Comparison of ENCODE assay signal across 41 mouse cellular contexts in genomic region chr9:106499667-106500066, GRCm38 (mm10). TPM values are rescaled to one million over a fixed set of nuclear protein-coding genes. Genes with fewer than 3 reads are reported as not detected.
"Had no signal": no experiment of that assay in that cellular context is flagged by ENCODE, and none has a peak within 500 bp of the region (broad histone marks: within the 10 kb centered on the region; RNA-seq: fewer than 3 reads in every experiment).

Gene Iqcf1, plus strand, starts transcription at chr9:106499967.

- H3K27me3 ChIP-seq: heart, embryonic 15.5 days; hindbrain, embryonic 15.5 days; kidney, embryonic 15.5 days; limb, embryonic 12.5 days had no signal

- H3K4me1 ChIP-seq: heart, embryonic 13.5 days; heart, embryonic 15.5 days; hindbrain, embryonic 13.5 days; hindbrain, embryonic 15.5 days; kidney, embryonic 15.5 days; limb, embryonic 10.5 days; limb, embryonic 12.5 days had no signal

- H3K4me3 ChIP-seq: heart, embryonic 13.5 days; heart, embryonic 15.5 days; hindbrain, embryonic 13.5 days; hindbrain, embryonic 15.5 days; kidney, embryonic 15.5 days; limb, embryonic 10.5 days; limb, embryonic 12.5 days had no signal

- H3K36me3 ChIP-seq: heart, embryonic 13.5 days; heart, embryonic 15.5 days; hindbrain, embryonic 13.5 days; hindbrain, embryonic 15.5 days; kidney, embryonic 15.5 days; limb, embryonic 10.5 days; limb, embryonic 12.5 days had no signal

- DNase-seq: gastrocnemius, postnatal 14 days; gastrocnemius, postnatal 36 days; heart, adult 18-20 months; heart, postnatal 14 days; heart, postnatal 36 days; kidney, adult 11 months; kidney, adult 2 months; kidney, adult 9 months; kidney, postnatal 14 days; kidney, postnatal 36 days; layer of hippocampus, adult 9-11 months; layer of hippocampus, postnatal 36 days; liver had no signal

- H3K27ac ChIP-seq: heart, embryonic 13.5 days; heart, embryonic 15.5 days; hindbrain, embryonic 13.5 days; hindbrain, embryonic 15.5 days; hindbrain, postnatal 0 days; kidney, embryonic 15.5 days; kidney, postnatal 0 days; limb, embryonic 10.5 days; limb, embryonic 12.5 days had no signal

RNA-seq across cellular contexts. Expression of gene Iqcf1, which starts in this region (rescaled TPM):
- total RNA-seq: gastrocnemius, adult 18-20 months; gastrocnemius, adult 8-10 months; gastrocnemius, postnatal 14 days; gastrocnemius, postnatal 36 days; heart, adult 18-20 months; heart, adult 8-10 months; heart, postnatal 14 days; heart, postnatal 36 days; hematopoietic stem cell, adult 5-6 weeks; hindbrain, postnatal 0 days; layer of hippocampus, adult 18-20 months; layer of hippocampus, adult 8-10 months; layer of hippocampus, postnatal 14 days; layer of hippocampus, postnatal 36 days; left cerebral cortex, adult 18-20 months; left cerebral cortex, adult 8-10 months; left cerebral cortex, postnatal 14 days; left cerebral cortex, postnatal 36 days had no signal
- polyA plus RNA-seq: heart, embryonic 11.5 days; heart, embryonic 13.5 days; heart, embryonic 15.5 days; heart, postnatal 0 days; hindbrain, embryonic 11.5 days; hindbrain, embryonic 13.5 days; hindbrain, embryonic 15.5 days; hindbrain, postnatal 0 days; intestine, embryonic 14.5 days; intestine, embryonic 16.5 days; kidney, adult 2 months; kidney, embryonic 15.5 days; kidney, postnatal 0 days; large intestine, adult 2 months; limb, embryonic 10.5 days; limb, embryonic 12.5 days; limb, embryonic 14.5 days; liver, embryonic 11.5 days had no signal
